Mouse (Mus musculus) right cerebral cortex, adult 2 months (tissue): ENCODE measurements around the gene Ccdc39.

Experiments
- DNase-seq, 2 experiments: peaks; one replicate each; pipeline ENCODE4 v3.0.0; 2021 to 2022; ENCODE audit warnings: low spot score in 2 of 2

Ccdc39 gene

GRCm38 (mm10) chr3:33790975-33791374 is 53.1 kb downstream of the Ccdc39 start:
- DNase-seq: no peak
